Mouse (Mus musculus): ENCODE data around the gene Krtap3-1. TPM values are rescaled to one million over a fixed set of nuclear protein-coding genes. Genes with fewer than 3 reads are reported as not detected.

Gene Krtap3-1
- not detected in 2 replicates for polyA plus RNA-seq (2015; fragmentation: Nextera tagmentation; extraction: Ambion mirVana)

DNA sequence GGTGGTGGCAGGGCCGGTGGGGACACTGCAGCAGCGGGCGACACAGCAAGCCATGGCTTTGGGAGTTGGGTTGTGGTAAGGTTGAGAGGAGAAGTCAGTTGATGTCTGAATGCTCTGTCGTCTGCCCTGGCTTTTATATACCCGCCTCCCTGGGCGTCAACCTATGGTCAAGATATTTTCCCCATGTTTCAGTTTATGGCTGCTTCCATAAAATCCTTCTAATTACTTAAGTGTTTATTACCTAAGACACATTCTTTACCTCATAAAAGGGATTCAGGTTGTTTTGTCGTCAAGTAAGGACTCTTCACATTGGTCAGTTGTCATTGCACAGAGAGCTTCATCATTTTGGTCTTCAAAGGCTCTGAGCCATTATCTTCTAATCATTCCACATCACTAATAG lies at the start of gene Krtap3-1:
Gene Krtap3-1 (minus strand): TSS at position 101 of the 400 bp plus-strand sequence.

GRCm38 (mm10) chr11:99614796-99615363 lies 48.5 kb upstream of the Krtap3-1 start, which contains the start of gene Krtap2-4:
Krtap2-4 (minus strand) TSS chr11:99614846.

DNA sequence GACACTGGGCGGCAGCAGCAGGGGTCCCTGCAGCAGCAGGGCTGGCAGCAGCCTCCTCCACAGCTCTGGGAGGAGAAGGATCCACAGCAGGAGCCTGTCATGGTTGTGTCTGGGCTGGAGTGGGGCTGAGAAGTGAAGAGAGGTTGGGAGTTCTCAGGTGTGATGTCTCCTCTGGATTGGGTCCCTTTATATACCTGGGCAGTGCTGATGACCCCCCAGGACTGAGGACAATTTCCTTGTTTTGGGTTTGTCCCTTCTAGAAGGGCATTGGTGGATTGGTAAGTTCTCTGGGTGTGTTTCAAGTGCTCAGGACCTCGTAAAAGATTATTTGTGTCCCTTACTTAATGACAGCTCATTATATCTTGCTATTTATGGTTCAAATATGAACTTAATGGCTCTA lies 43.7 kb upstream of the Krtap3-1 start, which contains the start of gene Gm11937:
Gene Gm11937 (minus strand): TSS at position 101 of the 400 bp plus-strand sequence.

GRCm38 (mm10) chr11:99603208-99603607 lies 36.8 kb upstream of the Krtap3-1 start, which contains the start of gene Gm11938:
Gm11938 (minus strand) TSS chr11:99603308.

GRCm38 (mm10) chr11:99597742-99598141 lies 31.3 kb upstream of the Krtap3-1 start, which contains the start of gene Krtap9-3:
Krtap9-3 (minus strand) TSS chr11:99598105.

GRCm38 (mm10) chr11:99590981-99591380 lies 24.6 kb upstream of the Krtap3-1 start, which contains the start of gene Krtap1-3:
Krtap1-3 (minus strand) TSS chr11:99591339.

GRCm38 (mm10) chr11:99583245-99583704 lies 16.8 kb upstream of the Krtap3-1 start, which contains the start of gene Krtap1-4:
Krtap1-4 (minus strand) TSS chr11:99583654.

DNA sequence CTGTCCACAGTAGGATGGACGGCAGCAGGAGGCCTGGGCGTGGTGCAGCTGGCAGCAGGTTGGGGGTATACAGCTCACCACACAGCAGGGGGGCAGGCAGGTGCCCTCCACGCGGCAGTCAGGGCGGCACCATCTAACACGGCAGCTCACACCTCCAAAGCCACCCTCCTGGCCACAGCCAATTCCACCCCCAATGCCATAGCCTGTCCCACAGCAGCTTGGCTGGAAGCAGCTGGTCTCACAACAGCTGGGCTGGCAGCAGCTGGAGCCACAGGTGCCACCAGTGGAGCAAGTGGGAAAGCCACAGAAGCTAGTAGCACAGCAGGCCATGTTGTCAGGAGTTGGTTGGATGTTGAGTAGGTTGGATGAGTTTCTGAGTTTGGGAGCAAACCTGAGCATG lies 14.2 kb upstream of the Krtap3-1 start, which contains the start of gene Krtap1-5:
Gene Krtap1-5 (minus strand): TSS at position 381 of the 400 bp plus-strand sequence.

GRCm38 (mm10) chr11:99559366-99559765 lies 7.1 kb downstream of the Krtap3-1 start, which contains the start of gene Gm11939:
Gm11939 (minus strand) TSS chr11:99559466.

DNA sequence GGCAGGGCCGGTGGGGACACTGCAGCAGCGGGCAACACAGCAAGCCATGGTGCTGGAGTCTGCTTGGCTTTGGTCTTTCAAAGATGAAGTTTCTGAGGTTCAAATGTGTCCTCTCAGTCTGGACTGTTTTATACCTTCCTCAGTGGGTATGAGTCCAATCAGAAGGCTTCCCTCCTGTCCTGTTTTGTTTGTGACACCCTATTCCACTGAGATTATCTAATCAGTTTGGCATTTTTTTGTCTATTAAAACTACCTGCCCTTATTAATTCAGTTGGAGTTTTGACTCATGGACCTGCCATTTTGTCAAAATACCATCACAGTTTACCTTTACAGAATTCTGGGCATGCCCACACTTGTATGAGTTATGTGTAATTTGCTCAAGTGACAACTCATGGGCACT lies 9.7 kb downstream of the Krtap3-1 start, which contains the start of gene Krtap3-2:
Gene Krtap3-2 (minus strand): TSS at position 101 of the 400 bp plus-strand sequence.

DNA sequence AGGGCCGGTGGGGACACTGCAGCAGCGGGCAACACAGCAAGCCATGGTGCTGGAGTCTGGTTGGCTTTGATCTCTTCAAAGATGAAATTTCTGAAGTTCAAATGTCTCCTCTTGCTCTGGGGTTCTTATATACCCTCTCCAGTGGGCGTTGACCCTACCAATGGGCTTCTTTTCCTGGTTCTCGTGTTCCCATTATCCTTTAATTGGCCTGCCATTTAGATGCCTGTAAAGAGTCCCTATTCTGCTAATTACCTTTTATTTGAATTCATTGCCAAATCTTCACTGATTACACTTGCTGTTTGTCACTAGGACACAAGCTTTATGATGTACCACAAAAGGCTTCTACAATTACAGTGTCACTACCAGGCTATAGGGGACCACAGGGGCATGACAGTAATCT lies 15.7 kb downstream of the Krtap3-1 start, which contains the start of gene Krtap3-3:
Gene Krtap3-3 (minus strand): TSS at position 101 of the 400 bp plus-strand sequence.

GRCm38 (mm10) chr11:99521288-99521860 lies 45.1 kb downstream of the Krtap3-1 start, which contains the start of gene Krt39:
Krt39 (minus strand) TSS chr11:99521338.

Other genes starting within 250 kb of the Krtap3-1 start
- gene Krt25, start 243.7 kb downstream of the Krtap3-1 start, polyA plus RNA-seq (2015; fragmentation: Nextera tagmentation; extraction: Ambion mirVana) = not detected in 2 replicates
- not detected in 2 replicates for gene Krt26, start 228.7 kb downstream of the Krtap3-1 start, polyA plus RNA-seq (2015; fragmentation: Nextera tagmentation; extraction: Ambion mirVana)
- not detected in 2 replicates for gene Krt27, start 215.5 kb downstream of the Krtap3-1 start, polyA plus RNA-seq (2015; fragmentation: Nextera tagmentation; extraction: Ambion mirVana)
- gene Krt28, start 191.7 kb downstream of the Krtap3-1 start, polyA plus RNA-seq (2015; fragmentation: Nextera tagmentation; extraction: Ambion mirVana) = 0.08 and 0.14 TPM in 2 replicates
- gene Krt10, start 177.3 kb downstream of the Krtap3-1 start, polyA plus RNA-seq (2015; fragmentation: Nextera tagmentation; extraction: Ambion mirVana) = 34.8 and 42.7 TPM in 2 replicates
- gene Krt12, start 144.4 kb downstream of the Krtap3-1 start, polyA plus RNA-seq (2015; fragmentation: Nextera tagmentation; extraction: Ambion mirVana) = not detected in 2 replicates
- gene Krt20, start 128.5 kb downstream of the Krtap3-1 start, polyA plus RNA-seq (2015; fragmentation: Nextera tagmentation; extraction: Ambion mirVana) = 1.3 and 3.1 TPM in 2 replicates
- 1.7 and 3.0 TPM in 2 replicates for gene Krt23, start 73.5 kb downstream of the Krtap3-1 start, polyA plus RNA-seq (2015; fragmentation: Nextera tagmentation; extraction: Ambion mirVana)
- not detected in 2 replicates for gene Krt39, start 45.3 kb downstream of the Krtap3-1 start, polyA plus RNA-seq (2015; fragmentation: Nextera tagmentation; extraction: Ambion mirVana)
- gene Krt40, start 23.5 kb downstream of the Krtap3-1 start, polyA plus RNA-seq (2015; fragmentation: Nextera tagmentation; extraction: Ambion mirVana) = not detected in 2 replicates
- not detected in 2 replicates for gene Krtap3-3, start 15.8 kb downstream of the Krtap3-1 start, polyA plus RNA-seq (2015; fragmentation: Nextera tagmentation; extraction: Ambion mirVana)
- gene Krtap3-2, start 9.8 kb downstream of the Krtap3-1 start, polyA plus RNA-seq (2015; fragmentation: Nextera tagmentation; extraction: Ambion mirVana) = not detected in 2 replicates
- gene Gm11939, start 7.2 kb downstream of the Krtap3-1 start, polyA plus RNA-seq (2015; fragmentation: Nextera tagmentation; extraction: Ambion mirVana) = not detected in 2 replicates
- not detected in 2 replicates for gene Krtap1-5, start 14.4 kb upstream of the Krtap3-1 start, polyA plus RNA-seq (2015; fragmentation: Nextera tagmentation; extraction: Ambion mirVana)
- not detected in 2 replicates for gene Krtap1-4, start 17.0 kb upstream of the Krtap3-1 start, polyA plus RNA-seq (2015; fragmentation: Nextera tagmentation; extraction: Ambion mirVana)
- gene Krtap1-3, start 24.7 kb upstream of the Krtap3-1 start, polyA plus RNA-seq (2015; fragmentation: Nextera tagmentation; extraction: Ambion mirVana) = not detected in 2 replicates
- gene Krtap9-3, start 31.5 kb upstream of the Krtap3-1 start, polyA plus RNA-seq (2015; fragmentation: Nextera tagmentation; extraction: Ambion mirVana) = not detected in 2 replicates
- gene Gm11938, start 36.7 kb upstream of the Krtap3-1 start, polyA plus RNA-seq (2015; fragmentation: Nextera tagmentation; extraction: Ambion mirVana) = not detected in 2 replicates
- gene Gm11937, start 43.6 kb upstream of the Krtap3-1 start, polyA plus RNA-seq (2015; fragmentation: Nextera tagmentation; extraction: Ambion mirVana) = not detected in 2 replicates
- gene Krtap2-4, start 48.2 kb upstream of the Krtap3-1 start, polyA plus RNA-seq (2015; fragmentation: Nextera tagmentation; extraction: Ambion mirVana) = not detected in 2 replicates
- not detected in 2 replicates for gene Gm11562, start 53.8 kb upstream of the Krtap3-1 start, polyA plus RNA-seq (2015; fragmentation: Nextera tagmentation; extraction: Ambion mirVana)
- not detected in 2 replicates for gene Krtap4-1, start 61.6 kb upstream of the Krtap3-1 start, polyA plus RNA-seq (2015; fragmentation: Nextera tagmentation; extraction: Ambion mirVana)
- gene Krtap4-2, start 68.5 kb upstream of the Krtap3-1 start, polyA plus RNA-seq (2015; fragmentation: Nextera tagmentation; extraction: Ambion mirVana) = not detected in 2 replicates
- not detected in 2 replicates for gene Krtap4-7, start 77.5 kb upstream of the Krtap3-1 start, polyA plus RNA-seq (2015; fragmentation: Nextera tagmentation; extraction: Ambion mirVana)
- gene Gm11555, start 83.6 kb upstream of the Krtap3-1 start, polyA plus RNA-seq (2015; fragmentation: Nextera tagmentation; extraction: Ambion mirVana) = not detected in 2 replicates
- gene Gm11563, start 92.3 kb upstream of the Krtap3-1 start, polyA plus RNA-seq (2015; fragmentation: Nextera tagmentation; extraction: Ambion mirVana) = not detected in 2 replicates
- not detected in 2 replicates for gene Krtap4-6, start 99.3 kb upstream of the Krtap3-1 start, polyA plus RNA-seq (2015; fragmentation: Nextera tagmentation; extraction: Ambion mirVana)
- gene Gm14190, start 124.1 kb upstream of the Krtap3-1 start, polyA plus RNA-seq (2015; fragmentation: Nextera tagmentation; extraction: Ambion mirVana) = not detected in 2 replicates
- not detected in 2 replicates for gene Gm14180, start 167.7 kb upstream of the Krtap3-1 start, polyA plus RNA-seq (2015; fragmentation: Nextera tagmentation; extraction: Ambion mirVana)
- not detected in 2 replicates for gene Gm11595, start 206.3 kb upstream of the Krtap3-1 start, polyA plus RNA-seq (2015; fragmentation: Nextera tagmentation; extraction: Ambion mirVana)
- gene Krtap4-8, start 214.1 kb upstream of the Krtap3-1 start, polyA plus RNA-seq (2015; fragmentation: Nextera tagmentation; extraction: Ambion mirVana) = not detected in 2 replicates
- not detected in 2 replicates for gene Krtap4-9, start 218.6 kb upstream of the Krtap3-1 start, polyA plus RNA-seq (2015; fragmentation: Nextera tagmentation; extraction: Ambion mirVana)
- gene Gm11596, start 226.8 kb upstream of the Krtap3-1 start, polyA plus RNA-seq (2015; fragmentation: Nextera tagmentation; extraction: Ambion mirVana) = not detected in 2 replicates
- not detected in 2 replicates for gene Gm11569, start 232.3 kb upstream of the Krtap3-1 start, polyA plus RNA-seq (2015; fragmentation: Nextera tagmentation; extraction: Ambion mirVana)
- gene Gm11554, start 237.8 kb upstream of the Krtap3-1 start, polyA plus RNA-seq (2015; fragmentation: Nextera tagmentation; extraction: Ambion mirVana) = not detected in 2 replicates
- gene Krtap4-13, start 243.3 kb upstream of the Krtap3-1 start, polyA plus RNA-seq (2015; fragmentation: Nextera tagmentation; extraction: Ambion mirVana) = not detected in 2 replicates
- not detected in 2 replicates for gene Gm11564, start 249.0 kb upstream of the Krtap3-1 start, polyA plus RNA-seq (2015; fragmentation: Nextera tagmentation; extraction: Ambion mirVana)

All from adrenal gland, postnatal 0 days (tissue).